Mouse (Mus musculus) frontal cortex, postnatal 14 days (tissue): ENCODE data around the gene BC048562.

Source experiments
- DNase-seq, 2 experiments: peaks; one replicate each; pipeline ENCODE4 v3.0.0; 2022; ENCODE audit warnings: low spot score in 2 of 2

The BC048562 gene

DNA sequence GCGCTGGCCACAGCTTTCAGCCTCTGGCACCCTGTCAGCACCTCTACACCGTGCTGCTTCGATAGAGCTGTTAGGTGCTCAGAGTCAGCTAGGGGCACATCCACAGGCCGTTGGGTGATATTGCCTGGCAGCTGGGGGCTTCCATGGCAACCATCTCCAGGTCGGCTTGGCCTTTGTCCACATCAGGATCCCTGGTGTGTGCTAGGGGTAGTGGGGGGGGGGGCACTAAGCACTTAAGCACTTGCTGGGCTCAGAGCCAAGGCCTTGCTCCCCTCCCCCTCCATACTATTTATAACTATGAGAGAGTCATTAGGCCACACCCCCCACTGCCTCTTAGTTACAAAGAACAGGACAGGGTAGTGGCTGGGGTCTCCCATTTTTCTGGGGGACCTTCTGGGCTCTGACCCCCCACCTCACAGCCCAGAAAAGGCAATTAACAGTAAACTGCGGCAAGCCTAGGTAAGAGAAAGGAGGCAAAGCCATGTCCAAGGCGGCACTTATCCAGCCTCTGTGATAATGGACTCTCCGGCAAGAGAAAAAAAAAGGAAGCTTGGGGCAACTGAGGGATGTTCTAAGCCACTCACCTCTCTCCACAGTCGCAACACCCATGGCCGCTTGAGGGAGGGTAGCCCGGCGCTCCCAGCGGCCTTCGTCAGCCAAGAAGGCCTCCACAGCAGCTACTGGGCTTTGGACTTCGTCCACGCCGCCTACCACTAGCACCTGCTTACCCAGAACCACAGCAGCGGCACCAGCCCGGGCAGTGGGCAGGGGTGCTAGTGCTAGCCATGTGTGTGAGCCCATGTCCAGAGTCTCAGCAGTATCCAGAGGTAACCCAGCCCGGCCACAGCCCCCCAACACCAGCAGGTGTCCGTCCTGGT, 14.2 kb downstream of the BC048562 start:
- no peak for DNase-seq

DNA sequence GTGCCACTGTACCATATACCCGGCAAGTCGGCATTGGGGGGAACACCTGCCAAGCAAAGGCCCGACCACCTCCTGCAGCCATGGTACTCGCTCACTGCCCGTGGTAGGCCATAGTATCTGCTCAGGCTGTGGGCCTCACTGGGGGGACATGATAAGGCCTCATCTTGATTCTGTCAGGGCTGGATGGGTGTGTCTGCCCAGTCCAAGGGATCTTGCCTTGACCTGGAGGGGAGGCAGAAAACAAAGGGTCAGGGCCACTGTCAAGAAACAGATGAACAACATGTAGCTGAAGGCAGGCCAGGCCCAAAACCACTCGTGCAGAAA, 14.8 kb downstream of the BC048562 start:
- DNase-seq, result no peak

DNA sequence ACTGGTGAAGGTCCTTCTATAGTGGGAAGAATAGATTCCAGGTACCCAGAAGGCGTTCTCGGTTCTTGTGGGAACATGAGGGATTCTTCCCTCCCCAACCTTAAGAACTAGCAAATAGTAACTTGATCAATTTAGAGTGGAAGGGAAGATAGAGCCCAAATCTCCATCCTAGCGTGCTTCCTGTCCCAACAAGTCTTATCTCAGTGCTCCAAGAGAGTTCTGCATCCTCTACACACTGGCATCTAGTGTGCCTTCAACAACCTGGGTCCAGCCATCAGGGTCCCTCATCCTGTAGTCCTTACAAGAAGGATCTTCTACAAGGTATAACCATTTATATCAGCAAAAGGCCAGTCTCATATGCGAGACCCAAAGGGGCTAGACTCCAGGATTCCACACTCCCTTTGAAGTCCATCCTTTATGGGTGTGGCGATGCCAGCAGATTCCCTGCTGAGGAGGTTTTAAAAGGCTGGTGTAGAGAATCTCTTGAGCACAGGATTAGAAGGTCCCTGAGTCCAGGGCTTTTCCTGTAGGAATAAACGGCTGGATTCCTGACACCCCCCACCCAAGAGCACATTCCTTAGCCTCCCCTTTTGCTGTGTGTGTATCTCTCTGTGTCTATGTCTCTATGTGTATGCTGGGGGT, 15.4 kb downstream of the BC048562 start:
- no peak for DNase-seq

DNA sequence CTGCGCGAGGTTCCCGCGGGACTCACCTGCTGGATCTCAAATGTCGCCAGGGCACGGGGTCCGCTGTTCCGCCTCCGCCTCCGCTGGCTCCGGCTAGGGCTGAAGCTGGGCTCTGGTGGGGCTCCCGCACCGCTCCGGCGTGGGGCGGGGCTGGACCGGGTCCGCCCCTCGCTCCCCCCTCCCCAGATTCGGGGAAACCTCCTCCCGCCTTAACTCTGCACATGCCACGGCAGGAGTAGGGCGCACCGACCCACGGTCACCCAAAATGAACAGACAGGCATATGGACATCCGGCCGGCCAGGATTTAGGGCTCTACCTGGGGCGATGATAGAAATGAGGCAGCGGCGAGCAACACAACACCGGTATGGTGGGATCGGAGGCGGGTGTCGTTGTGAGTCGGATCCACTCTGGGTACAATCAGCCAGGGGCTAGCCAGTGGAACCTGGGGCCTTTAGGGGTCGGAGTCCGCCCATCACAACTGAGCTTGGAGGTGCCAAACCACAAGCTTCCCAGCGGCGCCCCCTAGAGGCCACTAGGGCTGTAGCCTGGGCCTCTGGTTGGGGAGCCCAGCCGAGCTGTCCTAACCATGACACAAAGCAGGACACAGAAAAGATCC, 16.1 kb downstream of the BC048562 start:
- DNase-seq, result peak; percentile 70 to 80

DNA sequence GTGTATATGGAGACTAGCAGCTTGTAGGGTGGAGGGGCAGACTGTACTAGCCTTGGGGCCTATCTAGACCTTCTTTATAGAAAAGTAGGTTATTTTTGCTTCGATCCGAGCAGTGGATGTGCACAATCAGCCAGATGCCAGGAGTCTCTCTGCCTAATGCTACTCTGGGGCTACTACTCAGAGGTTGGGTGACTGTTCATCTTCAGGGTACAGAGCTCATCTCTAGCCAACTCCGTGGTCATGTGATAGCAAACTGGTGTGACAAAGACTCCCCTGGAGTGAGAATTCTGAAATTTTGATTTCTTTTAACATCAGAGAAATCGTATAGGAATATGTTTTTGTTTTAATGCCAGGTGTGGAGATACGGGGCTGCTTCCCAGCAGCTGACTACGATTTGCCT, 16.6 kb downstream of the BC048562 start:
- DNase-seq, result no peak

DNA sequence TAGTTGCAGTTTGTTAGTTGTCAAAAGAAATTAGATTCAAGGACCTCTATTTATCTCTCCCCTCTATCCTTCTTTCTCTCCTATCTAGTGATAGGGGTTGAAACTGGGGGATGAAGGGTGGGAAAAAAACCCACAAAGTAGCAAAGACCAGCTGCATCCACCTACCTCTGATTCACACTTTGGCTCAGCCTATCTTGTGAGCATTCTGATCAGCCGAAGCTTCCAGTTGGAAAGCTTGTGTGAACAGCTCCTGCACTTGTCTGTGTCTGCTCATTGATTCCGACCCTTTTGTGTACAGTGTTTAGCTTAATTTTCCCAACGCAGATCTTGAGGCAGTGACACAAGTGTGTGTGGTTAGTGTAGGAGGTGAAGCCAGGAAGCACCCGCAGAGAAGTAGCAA, 17.2 kb downstream of the BC048562 start:
- no peak for DNase-seq

DNA sequence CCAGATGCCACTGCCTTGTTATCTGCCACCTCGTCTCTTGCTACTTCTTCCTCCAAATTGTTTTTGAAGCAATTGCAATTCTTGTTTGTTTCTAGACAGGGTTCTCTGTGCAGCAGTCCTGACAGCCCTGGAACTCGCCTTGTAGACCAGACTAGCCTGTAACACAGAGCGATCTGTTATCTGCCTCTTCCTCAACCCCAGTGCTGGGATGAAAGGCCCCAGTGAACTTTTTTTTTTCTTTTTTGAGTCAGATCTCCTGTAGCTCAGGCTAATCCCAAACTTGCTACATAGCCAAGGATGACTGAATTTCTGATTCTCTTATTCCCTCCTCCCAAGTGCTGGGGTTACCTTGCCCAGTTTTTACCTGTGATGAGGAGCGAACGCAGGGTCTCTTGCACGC, 18.1 kb downstream of the BC048562 start:
- DNase-seq, result no peak

DNA sequence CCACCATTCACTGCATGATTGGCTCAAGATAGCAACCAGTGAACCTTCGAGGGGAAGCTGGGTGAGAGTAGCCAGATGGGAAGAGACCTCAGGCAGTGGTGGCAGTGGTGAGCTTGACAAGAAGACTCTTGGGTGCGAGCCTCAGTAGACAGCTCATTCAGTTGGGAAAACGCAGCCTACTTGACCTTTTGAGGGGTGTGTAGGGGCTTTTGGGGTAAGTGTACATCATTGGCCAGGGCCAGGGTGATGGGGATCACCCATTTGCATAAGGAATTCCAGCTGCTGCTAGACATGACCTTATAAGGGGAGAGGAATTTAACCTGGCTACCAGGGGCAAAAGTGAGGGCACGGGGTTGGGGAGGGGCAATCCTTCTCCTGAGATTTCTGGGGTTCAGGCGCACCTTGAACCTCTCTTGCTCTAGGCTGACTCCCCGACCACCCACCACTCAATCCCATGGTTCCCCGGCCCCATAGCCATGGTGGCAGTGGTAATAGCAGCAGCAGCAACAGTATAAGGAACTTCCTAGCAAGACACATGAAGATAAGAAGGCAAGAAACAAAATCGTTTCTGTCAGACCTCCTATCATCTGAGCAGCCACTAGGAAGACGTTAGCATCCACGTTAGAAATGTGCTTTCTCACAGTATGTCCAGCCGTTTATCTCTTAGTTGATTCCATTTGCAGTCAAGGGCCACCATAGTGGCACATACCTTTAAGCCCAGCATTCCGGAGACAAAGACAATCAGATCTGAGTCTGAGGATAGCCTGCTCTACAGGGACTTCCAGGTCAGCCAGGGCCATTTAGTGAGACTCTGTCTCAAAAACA, 19.7 kb downstream of the BC048562 start:
- no peak for DNase-seq

DNA sequence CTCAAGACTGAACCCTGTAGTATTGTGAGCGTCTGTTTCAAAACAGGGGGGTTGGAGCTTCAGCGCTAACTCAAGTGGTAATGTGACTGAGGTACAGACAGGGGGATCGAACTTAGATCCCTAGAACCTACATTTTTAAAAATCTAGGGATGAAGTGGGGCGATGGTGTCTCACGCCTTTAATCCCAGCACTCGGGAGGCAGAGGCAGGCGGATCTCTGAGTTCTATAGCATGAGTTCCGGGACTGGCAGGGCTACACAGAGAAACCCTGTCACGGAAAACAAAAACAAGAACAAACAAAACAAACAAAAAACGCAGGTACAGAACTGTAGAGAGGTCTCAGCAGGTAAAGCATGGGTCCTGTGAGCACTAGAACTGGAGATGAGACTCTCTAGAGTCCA, 20.7 kb downstream of the BC048562 start:
- DNase-seq, result no peak

DNA sequence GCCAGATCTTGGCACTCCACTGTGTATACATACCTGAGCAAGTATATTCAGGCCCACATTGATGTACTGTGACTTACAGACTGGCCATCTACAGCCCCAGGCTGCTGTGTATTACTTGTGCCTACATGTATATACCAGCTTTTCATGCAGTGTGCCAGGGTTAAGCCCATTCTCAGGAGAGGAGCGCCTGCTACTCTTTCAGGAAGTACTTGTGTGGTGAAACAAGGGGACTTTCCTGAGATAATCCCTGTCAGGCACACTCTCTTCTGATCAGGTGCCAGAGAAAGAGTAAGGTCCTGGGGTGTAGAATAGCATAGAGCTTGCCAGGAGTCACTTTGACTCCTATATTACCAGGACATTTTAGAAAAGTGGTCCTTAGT, 23.6 kb downstream of the BC048562 start:
- DNase-seq, result no peak

DNA sequence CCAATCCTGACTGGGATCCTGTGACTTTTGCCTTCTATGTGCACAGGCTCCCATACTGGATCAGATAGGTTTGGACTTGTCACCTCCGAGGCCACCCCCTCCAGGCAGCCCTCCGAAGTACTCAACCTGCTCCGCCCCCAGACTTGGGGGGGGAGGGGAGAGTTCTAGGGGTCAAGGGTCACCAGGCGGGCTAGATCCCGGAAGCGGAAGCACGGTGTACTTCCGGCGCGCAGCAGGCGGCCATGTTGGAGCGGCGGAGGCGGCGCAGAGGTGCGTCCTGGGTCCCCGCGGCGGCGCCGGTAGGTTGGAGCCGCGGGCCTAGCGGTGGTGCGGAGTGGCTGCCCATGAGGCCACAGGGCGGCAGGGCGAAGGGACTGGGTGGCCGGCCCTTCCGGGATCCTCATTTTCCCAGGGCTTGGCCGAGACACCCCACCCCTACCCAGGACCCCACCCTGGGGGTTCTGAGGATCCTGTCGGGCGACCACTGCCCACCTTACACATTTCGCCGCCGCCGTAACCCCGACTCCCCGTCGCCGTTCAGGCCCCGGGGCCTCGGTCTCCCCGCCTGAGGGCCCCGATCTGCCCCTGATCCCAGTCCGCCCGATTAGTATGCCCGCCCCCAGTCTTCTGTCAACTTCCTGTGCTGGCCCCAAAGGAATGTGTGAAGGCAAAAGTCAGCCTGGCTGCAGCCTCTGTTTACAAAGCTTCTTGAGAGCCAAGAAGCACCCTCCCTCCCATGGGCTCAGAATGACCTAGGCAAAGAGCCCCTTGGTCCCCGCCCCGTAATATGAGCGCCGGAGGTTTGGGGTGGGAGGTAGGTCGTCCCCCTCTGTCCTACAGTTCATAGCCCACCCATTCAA, 24.3 kb downstream of the BC048562 start, which contains the start of gene Ccdc71:
Gene Ccdc71, plus strand, starts transcription at position 209 of the 860 bp plus-strand sequence.
- peak; percentile 80 to 83 for DNase-seq

DNA sequence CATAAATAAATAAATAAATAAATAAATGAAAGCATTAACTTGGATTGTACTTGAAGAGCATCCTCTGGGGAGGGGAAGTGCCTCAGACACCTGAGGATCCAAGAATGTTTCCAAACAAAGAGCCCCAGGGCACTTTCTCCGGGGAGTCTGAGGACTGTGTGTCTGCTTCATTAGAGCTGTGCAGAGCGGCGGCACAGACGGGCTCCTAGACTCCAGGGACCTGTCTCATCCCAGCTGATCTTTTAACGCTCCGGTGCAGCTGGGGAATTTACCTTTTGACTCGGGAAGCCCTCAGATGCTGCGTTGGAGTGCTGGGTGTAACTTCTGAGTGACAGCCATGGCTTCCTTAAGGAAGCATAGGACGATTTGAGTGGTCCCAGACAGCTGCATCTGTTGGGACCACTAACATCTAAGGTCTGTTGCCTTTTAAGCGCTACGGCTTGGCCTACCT, 24.9 kb downstream of the BC048562 start, which contains the start of gene Klhdc8b:
Gene Klhdc8b, minus strand, starts transcription at position 401 of the 451 bp plus-strand sequence.
- no peak for DNase-seq

DNA sequence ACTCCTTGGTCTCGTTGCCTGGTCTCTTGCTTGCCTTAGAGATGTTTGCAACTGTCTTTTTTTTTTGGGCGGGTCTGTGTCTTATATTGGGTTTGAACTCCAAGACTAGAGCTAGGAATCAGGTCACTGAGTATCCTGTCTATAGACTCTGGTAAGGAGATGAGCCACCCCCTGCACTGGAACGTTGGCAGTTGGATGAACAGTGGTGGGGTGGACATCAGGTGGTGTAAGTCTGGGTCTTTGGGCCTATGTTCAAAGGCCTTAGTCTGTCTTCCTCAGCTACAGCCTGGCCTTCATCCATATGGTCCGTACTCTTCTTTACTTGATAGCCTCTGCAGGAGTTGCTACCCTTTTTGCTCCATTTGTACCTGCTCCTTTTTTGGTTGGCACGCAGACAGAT, 25.4 kb downstream of the BC048562 start:
- DNase-seq, result no peak

DNA sequence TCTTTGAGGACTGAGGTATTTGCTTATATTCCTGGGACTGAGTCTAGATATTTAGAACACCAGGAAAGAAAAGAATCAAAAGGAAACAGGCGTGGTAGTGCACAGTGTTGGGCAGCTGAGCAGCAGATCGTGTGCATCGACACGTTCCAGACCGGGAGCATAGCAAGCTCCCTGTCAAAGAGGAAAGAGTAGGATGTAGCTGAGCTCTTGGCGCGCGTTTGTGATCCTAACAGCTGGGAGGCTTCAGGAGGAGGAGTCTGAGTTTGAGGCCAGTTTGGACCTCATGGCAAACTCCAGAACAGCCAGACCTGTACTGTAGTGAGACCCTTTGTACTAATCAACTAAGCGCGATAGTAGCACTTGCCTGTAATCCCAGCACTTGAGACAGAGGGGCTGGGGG, 25.9 kb downstream of the BC048562 start:
- no peak for DNase-seq

DNA sequence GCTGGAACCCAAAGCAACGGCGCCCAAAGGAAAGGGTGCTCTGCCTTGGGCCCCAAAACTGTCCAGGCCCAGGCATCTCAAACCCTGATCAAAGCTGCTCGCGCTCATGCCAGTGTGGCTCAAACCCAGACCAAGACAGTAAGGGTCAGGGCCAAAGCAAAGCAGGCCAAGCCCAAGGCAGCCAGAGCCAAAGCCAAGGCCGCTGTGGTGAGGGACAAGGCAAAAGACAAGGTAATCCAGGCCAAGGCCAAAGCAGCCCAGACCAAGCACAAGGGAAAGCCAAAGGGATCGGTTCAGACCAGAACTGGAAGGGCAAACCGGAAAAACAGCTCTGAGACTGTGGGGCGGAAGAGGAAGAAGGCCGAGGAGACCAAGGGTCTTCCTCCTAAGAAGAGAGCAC, 27.4 kb downstream of the BC048562 start:
- DNase-seq, result no peak

DNA sequence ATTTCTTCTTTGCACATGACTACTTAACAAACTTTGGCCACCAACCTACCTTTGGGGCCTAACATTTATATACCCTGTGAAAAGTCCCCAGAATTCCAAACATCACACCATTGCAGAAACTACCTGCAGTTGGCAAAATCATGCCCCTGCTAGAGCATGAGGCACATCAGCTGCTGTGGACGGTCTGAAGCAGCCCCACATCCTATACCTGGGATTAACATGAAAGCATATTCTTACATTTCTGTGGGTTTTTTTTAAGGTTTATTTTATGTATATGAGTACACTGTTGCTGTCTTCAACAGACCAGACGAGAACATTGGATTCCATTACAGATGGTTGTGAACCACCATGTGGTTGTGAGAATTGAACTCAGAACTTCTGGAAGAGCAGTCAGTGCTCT, 29.9 kb downstream of the BC048562 start:
- DNase-seq, result no peak

DNA sequence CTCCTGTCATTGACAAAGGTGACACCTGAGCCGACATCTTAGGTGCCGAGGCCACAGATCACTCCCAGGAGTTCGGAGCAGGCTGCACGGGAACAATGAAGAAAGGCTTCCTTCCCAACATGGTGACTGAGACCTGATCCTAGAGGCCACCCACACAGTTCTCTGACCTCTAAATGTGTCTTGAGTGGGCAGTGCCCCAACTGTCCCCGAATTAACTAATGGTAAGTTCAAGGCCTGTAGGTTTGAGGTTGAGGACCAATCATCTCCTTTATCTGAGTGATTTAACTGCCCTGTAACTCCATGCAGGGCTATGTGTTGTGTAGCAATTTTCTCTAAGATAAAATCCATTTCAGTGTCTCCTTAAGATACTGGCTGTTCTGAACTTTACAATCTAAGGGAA, 33.1 kb downstream of the BC048562 start:
- DNase-seq, result no peak

DNA sequence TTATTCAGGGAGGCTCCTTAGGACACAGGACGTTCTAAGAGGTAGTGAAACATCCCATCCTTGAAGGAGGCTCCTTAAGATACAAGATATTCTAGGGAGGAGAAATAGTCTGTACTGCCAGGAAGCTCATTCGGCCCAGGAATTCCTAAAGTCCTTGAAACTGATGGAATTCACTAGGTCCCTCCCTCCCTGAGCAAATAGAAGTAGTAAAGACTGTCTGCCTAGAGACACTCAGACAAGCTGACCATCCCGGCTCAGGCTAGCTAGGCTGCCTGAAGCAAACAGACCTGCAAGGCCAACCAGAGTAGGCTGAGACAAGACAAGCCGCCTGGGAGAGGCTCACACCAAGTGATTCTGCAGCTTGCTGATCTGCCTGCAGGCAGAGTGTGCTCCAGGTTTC, 33.6 kb downstream of the BC048562 start:
- DNase-seq, result no peak

DNA sequence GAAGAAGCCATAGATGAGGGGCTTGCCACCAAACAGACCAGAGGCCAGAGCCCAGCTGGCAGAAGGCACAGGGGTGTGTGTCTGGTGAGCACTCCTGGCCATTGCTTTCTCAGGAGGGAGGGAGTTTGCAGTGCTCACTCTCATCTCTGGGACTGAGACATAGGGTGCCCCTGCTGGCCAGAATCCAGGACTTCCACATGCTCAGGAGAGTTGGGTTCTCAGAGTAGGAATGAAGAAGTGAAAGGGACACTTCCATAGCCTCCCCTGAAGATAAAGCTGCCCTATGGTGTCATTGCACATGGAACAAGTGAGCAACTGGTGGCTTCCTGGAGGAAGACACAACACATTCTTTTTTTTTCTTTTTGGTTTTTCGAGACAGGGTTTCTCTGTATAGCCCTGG, 38.2 kb downstream of the BC048562 start:
- DNase-seq, result no peak

DNA sequence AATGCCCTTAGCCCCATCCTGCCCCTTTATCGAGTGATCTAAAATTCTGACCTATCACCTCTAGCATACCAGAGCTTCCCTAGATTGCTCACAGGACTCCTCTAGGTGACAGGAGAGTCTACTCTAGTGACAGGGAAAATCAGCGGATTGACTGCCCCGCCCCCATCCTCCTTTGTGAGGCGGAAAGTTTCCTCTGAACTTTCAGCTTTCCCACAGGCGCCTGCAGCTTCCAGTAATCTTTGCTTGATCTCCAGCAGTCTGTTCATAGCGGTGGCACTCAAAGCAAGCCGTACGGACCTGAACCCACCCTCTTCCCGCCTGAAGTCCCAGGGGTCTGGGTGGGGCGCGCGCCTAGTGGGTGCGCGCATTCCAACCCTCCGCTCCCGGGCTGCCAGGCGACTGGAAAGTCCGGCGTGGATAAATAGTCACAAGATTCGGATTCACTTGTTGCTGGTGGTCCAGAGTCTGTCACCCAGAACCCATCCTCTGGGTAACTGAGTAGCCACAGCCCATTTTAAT, 42.4 kb downstream of the BC048562 start:
- no peak for DNase-seq

DNA sequence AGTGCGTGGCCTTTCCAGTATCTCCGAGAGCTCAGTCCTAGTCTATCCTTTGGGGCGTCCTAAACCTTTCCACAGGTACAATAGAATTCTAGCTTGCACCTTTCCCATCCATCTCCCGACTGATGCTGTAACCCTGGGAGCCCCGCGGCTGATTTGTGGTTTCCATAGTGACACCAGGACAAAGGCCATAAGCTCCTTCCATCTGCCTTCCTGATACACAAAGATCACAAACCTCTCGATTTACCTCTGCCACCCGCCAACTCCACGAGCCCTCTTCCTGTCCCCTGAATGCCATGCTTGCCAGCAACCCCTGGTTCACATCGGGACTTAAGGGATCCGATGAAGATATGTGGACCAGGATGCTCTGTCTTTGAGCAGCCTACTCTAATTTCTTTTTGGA, 43.0 kb downstream of the BC048562 start:
- no peak for DNase-seq
